Mouse (Mus musculus) forebrain, embryonic 16.5 days (tissue): Measurements from ENCODE around the gene Endod1. TPM values are rescaled to one million over a fixed set of nuclear protein-coding genes. Genes with fewer than 3 reads are reported as not detected.

Experiments
- ATAC-seq: fragments of 200-750 bp; cut with Nextera tagmentation; 2 replicates; pipeline ENCODE4 v1.8.0; 2017; ENCODE audit warnings: mild to moderate bottlenecking, moderate library complexity
- H3K27ac ChIP-seq: fragments of 300-500 bp; sonication (generic); 2 replicates; pipeline ENCODE4 v1.5.1; 2014; ENCODE audit warnings: low read length, control low read depth
- H3K27me3 ChIP-seq: fragments of 300-500 bp; sonication (generic); replicated peaks from 2 replicates; pipeline ENCODE4 v1.6.1; 2014; ENCODE audit warnings: low read length; ENCODE audit not compliant: control insufficient read depth, insufficient read depth
- H3K36me3 ChIP-seq: fragments of 300-500 bp; sonication (generic); 2 replicates; pipeline ENCODE4 v1.6.1; 2014; ENCODE audit not compliant: control insufficient read depth, insufficient read depth
- H3K4me1 ChIP-seq: fragments of 300-500 bp; sonication (generic); replicated peaks from 2 replicates; pipeline ENCODE4 v1.6.1; 2014; ENCODE audit warnings: low read length; ENCODE audit not compliant: control insufficient read depth, insufficient read depth
- H3K4me2 ChIP-seq: fragments of 300-500 bp; sonication (generic); 2 replicates; pipeline ENCODE4 v1.6.1; 2014; ENCODE audit warnings: mild to moderate bottlenecking, low read length, control low read depth
- H3K4me3 ChIP-seq: fragments of 300-500 bp; sonication (generic); replicated peaks from 2 replicates; pipeline ENCODE4 v1.5.1; 2014; ENCODE audit warnings: mild to moderate bottlenecking, low read length, control low read depth
- H3K9ac ChIP-seq: fragments of 300-500 bp; sonication (generic); replicated peaks from 2 replicates; pipeline ENCODE4 v1.6.1; 2014; ENCODE audit warnings: low read depth, low read length, control low read depth
- H3K9me3 ChIP-seq: fragments of 300-500 bp; sonication (generic); 2 replicates; pipeline ENCODE4 v1.6.1; 2016; ENCODE audit warnings: low read length; ENCODE audit not compliant: control insufficient read depth
- whole genome bisulfite sequencing: fragments of 180-500 bp; shearing (Covaris S2); extraction: QIAGEN DNeasy Blood & Tissue Kit; methylation state at CpG from one replicate; pipeline ENCODE4 v1.1.7; 2014; 5-methylcytosine and 5-hydroxymethylcytosine counted together
- polyA plus RNA-seq: library from polyadenylated mRNA; unstranded; fragments of >200 nt; fragmentation: Nextera tagmentation; extraction: Ambion mirVana; gene quantifications from 2 replicates; pipeline ENCODE4 v1.2.1, GENCODE M21; 2015

Gene Endod1
- polyA plus RNA-seq, 1 experiment from 2014 or later, result 12.6 TPM

DNA sequence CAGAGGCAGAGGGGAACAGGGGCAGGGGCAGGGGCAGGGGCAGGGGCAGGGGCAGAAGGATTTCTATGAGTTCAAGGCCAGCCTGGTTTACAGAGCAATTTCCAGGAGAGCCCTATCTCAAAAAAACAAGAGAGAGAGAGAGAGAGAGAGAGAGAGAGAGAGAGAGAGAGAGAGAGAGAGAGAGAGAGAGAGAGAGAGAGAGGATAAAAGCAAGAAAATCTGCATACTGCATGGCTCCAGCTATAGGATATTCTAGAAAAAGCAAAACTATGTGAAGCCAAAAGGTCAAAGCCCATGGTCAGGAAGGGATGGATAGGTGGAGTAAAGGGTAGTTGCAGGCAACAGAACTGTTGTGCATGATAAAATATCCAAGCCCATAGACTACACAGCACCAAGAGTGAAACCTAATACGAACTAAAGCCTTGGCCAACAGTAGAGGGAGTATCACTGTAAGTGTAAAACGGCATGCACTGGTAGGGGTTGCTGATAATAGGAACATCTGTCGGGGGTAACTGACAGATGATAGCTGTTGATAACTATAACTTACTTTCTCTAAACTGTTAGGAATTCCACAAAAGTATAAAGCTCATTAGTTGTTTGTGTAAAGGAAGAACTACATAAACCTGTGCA, 15.6 kb upstream of the Endod1 start:
- H3K9me3 ChIP-seq, result no peaks in the 10 kb centered on the region
- no peak overlapping the region for H3K4me3 ChIP-seq
- no peak overlapping the region for H3K27ac ChIP-seq
- no peaks in the 10 kb centered on the region for H3K36me3 ChIP-seq
- no peak for ATAC-seq
- no peaks in the 10 kb centered on the region for H3K4me1 ChIP-seq
- no peak overlapping the region for H3K9ac ChIP-seq
- H3K4me2 ChIP-seq, result no peak overlapping the region
- no peaks in the 10 kb centered on the region for H3K27me3 ChIP-seq
- 85% methylated on average over 3 of the region's 3 CpGs for WGBS

DNA sequence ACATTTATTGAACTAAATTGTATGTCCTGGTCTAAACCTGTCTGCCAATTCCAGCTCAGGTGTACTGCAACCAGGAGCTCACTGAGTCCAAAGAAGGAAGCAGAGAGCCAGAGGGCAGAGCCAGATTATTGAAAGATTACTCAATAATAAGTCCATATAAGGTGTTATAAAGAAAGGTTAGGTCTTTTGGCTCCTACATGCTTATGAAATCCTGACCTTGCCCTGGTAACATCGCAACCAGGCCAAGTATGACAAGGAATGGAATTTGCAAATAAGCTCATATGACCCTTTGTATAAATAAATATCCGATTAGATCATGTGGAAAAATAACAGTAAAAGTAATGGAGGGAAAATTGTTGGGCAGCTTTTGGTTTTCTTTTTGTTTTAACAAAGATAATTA, 14.8 kb upstream of the Endod1 start:
- no peak overlapping the region for H3K27ac ChIP-seq
- H3K9me3 ChIP-seq, result no peaks in the 10 kb centered on the region
- H3K36me3 ChIP-seq, result no peaks in the 10 kb centered on the region
- H3K9ac ChIP-seq, result no peak overlapping the region
- no peaks in the 10 kb centered on the region for H3K27me3 ChIP-seq
- H3K4me1 ChIP-seq, result no peaks in the 10 kb centered on the region
- no peak overlapping the region for H3K4me3 ChIP-seq
- 85% methylated on average over 2 of the region's 2 CpGs for WGBS
- H3K4me2 ChIP-seq, result no peak overlapping the region
- ATAC-seq, result no peak

DNA sequence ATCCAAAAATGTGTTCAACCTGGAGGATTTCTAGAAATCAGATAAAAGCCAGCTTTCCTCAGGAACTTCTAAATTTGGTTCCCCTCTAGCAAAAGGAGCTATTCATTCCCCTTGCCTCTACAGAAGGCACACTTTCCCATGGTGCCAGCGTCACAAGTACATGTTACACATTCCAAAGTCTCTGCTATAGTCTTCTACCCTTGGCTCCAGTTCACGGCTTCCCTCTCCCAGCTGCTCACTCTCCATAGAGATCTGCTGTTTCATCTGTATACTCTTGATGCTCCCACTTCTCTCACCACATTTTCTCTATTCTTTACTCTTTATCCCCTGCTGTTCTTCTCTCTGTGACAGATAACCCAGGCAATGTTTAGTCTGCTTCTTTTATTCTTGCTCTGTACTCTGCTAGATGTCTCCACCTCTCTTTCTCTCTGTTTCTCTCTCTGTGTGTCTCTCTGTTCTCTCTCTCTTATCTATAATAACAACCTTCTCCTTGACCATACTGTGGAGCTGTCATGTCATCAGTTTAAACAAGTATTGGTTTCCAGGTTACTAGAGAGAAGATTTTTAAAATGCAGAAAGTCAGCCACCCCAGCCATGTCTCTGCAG, 13.8 kb upstream of the Endod1 start:
- H3K36me3 ChIP-seq, result no peaks in the 10 kb centered on the region
- ATAC-seq, result no peak
- no peak overlapping the region for H3K9ac ChIP-seq
- H3K4me3 ChIP-seq, result no peak overlapping the region
- 52% methylated on average over 2 of the region's 2 CpGs for WGBS
- no peak overlapping the region for H3K27ac ChIP-seq
- no peaks in the 10 kb centered on the region for H3K27me3 ChIP-seq
- no peaks in the 10 kb centered on the region for H3K4me1 ChIP-seq
- no peaks in the 10 kb centered on the region for H3K9me3 ChIP-seq
- no peak overlapping the region for H3K4me2 ChIP-seq

DNA sequence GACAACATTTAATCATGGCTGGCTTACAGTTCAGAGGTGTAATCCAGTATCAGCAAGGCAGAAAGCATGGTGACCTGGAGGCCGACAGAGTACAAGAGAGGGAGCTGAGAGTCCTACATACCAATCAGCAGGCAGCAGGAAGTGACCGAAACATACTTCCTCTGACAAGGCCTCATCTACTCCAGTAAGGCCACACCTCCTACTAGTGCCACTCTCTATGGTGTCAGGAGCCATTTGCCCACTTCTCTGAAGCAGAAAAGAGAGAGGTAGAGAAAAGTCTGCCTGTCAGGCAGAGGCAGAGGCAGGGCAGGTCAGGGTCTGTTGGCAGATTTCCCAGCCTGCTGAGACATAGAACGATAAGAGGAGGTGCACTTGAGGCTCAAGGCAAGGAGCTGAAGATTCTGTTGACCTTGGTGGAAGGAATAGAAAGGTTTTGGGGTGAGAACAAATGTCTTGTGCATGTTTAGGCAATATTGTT, 10.6 kb upstream of the Endod1 start:
- no peaks in the 10 kb centered on the region for H3K4me1 ChIP-seq
- H3K4me2 ChIP-seq, result no peak overlapping the region
- no peak overlapping the region for H3K4me3 ChIP-seq
- H3K27me3 ChIP-seq, result no peaks in the 10 kb centered on the region
- H3K9ac ChIP-seq, result no peak overlapping the region
- 84% methylated on average over 3 of the region's 3 CpGs for WGBS
- no peaks in the 10 kb centered on the region for H3K36me3 ChIP-seq
- no peak overlapping the region for H3K27ac ChIP-seq
- no peak for ATAC-seq
- no peaks in the 10 kb centered on the region for H3K9me3 ChIP-seq

DNA sequence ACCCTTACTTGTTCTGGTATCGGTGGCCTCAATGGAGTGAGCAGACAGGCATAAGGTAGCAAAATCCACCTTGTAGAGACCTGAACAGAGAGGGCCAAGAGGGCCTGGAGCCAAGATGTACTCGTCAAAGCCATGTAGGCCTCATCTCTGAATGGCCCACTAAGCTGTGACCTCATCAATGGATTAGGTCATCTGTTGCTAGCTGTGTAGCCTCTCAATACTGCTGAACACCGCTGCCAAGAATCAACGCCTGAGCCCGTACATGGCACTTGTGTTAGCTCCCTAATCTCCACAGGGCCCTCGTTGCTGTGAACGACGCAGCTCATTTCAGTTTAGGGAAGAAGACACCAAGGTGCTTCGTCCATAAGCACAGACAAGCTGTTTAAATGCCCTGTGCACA, 10.0 kb upstream of the Endod1 start:
- H3K36me3 ChIP-seq, result no peaks in the 10 kb centered on the region
- no peaks in the 10 kb centered on the region for H3K27me3 ChIP-seq
- no peaks in the 10 kb centered on the region for H3K9me3 ChIP-seq
- H3K4me1 ChIP-seq, result no peaks in the 10 kb centered on the region
- WGBS, result 75% methylated on average over 9 of the region's 9 CpGs
- ATAC-seq, result no peak
- H3K9ac ChIP-seq, result no peak overlapping the region
- H3K27ac ChIP-seq, result no peak overlapping the region
- H3K4me2 ChIP-seq, result no peak overlapping the region
- no peak overlapping the region for H3K4me3 ChIP-seq

DNA sequence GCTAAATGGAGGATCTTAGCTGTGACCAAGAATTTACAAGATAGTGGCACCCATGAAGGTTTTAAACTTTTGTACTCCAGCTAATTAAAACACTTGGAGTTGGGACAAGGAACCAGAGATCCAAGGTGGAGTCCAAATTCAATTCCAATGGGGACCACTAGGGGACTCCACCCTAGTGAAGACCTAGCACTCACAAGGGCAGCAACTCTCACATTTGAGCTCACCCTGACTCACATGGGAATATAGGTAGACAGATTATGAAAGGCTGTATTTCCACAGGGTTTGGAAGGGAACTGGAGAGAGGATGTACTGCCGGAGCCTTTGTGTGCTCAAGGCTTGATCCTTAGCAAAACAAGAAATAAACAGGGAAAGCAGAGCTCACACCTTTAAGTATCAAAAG, 9.0 kb upstream of the Endod1 start:
- H3K27ac ChIP-seq, result no peak overlapping the region
- no peaks in the 10 kb centered on the region for H3K4me1 ChIP-seq
- no peak overlapping the region for H3K4me2 ChIP-seq
- H3K9me3 ChIP-seq, result no peaks in the 10 kb centered on the region
- WGBS, result 100% methylated on average over 1 of the region's 1 CpGs
- H3K9ac ChIP-seq, result no peak overlapping the region
- ATAC-seq, result no peak
- no peaks in the 10 kb centered on the region for H3K36me3 ChIP-seq
- no peak overlapping the region for H3K4me3 ChIP-seq
- no peaks in the 10 kb centered on the region for H3K27me3 ChIP-seq

DNA sequence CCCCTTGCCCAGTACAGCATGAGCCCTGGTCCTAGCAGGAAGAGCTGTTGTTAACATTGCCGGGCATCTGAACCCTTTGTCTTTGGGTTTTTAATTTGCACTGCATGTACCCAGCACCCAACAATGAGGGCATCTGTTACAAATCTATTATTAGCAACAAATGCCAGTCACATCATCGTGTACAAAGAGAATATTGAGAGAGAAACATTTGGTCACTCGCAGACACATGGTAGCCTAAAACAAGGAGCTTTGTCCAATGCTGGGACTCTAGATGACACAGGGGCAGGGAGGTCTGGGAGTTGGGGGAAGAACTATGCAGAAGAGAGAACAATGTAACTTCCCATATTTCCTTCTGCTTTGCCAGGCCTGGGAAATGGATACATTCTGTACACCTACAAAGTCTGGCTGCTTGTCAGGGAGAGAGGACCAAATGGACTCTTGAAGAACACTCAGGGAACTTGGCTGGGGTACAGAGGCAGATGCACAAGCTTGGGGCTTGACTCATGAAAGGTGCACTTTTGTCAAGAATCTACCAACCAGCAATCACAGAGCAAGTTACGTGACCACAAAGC, 7.8 kb upstream of the Endod1 start:
- ATAC-seq, result no peak
- Histone ChIP-seq H3K4me1 (no peaks in the 10 kb centered on the region), H3K4me3 (no peak overlapping the region), H3K36me3 (no peaks in the 10 kb centered on the region), H3K4me2 (no peak overlapping the region), H3K27ac (no peak overlapping the region), H3K27me3 (no peaks in the 10 kb centered on the region), H3K9ac (no peak overlapping the region), H3K9me3 (no peaks in the 10 kb centered on the region)
- 46% methylated on average over 4 of the region's 4 CpGs for WGBS

DNA sequence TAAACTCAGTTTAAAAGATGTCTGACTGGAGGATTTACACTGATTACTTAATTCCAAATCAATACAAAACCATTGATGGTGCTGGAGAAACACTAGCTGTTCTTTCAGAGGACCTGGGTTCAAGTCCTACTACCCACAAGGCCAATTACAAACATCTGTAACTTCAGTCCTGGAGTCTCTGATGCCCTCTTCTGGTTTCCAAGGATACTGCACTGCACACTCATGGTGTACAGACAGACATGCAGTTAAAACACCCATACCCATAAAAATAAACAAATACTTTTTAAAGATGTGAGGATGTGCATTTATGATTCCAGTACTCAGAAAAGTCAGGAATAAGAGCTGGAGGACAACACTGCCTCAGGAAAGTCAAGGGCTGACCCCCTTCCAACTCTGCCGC, 6.7 kb upstream of the Endod1 start:
- Histone ChIP-seq H3K4me1 (no peaks in the 10 kb centered on the region), H3K27me3 (no peaks in the 10 kb centered on the region), H3K9ac (no peak overlapping the region), H3K4me2 (no peak overlapping the region), H3K27ac (no peak overlapping the region), H3K4me3 (no peak overlapping the region), H3K9me3 (no peaks in the 10 kb centered on the region), H3K36me3 (no peaks in the 10 kb centered on the region)
- 96% methylated on average over 1 of the region's 1 CpGs for WGBS
- ATAC-seq, result no peak

DNA sequence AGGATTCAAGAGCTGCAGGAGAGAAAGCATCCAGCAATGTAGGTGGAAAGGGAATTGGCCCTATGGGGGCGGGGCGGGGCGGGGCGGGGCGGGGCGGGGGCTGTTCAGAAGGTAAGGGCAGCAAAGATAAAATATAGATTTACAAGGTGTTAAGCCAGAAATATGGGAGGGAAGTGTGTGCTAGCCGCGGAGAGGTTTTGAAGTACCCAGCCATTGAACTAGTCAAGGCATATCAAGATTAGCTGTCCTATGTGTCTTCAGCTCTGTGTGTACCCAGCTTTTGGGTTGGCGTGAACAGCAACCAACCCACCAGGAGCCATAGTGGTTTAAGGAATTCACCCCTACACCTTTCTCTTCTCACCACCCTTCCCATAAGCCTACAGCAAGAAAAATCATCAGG, 5.5 kb upstream of the Endod1 start:
- H3K27ac ChIP-seq, result no peak overlapping the region
- no peak for ATAC-seq
- H3K9me3 ChIP-seq, result no peaks in the 10 kb centered on the region
- H3K36me3 ChIP-seq, result no peaks in the 10 kb centered on the region
- 89% methylated on average over 9 of the region's 9 CpGs for WGBS
- H3K4me2 ChIP-seq, result no peak overlapping the region
- peaks cover 1% of the 10 kb centered on the region; the same call in 1 of the 2 replicates for H3K4me1 ChIP-seq
- H3K4me3 ChIP-seq, result no peak overlapping the region
- no peak overlapping the region for H3K9ac ChIP-seq
- H3K27me3 ChIP-seq, result no peaks in the 10 kb centered on the region
